Mouse (Mus musculus) limb, embryonic 13.5 days (tissue): ENCODE measurements around the gene Crygb. TPM values are rescaled to one million over a fixed set of nuclear protein-coding genes. Genes with fewer than 3 reads are reported as not detected.

Source experiments
- ATAC-seq: fragments of 200-750 bp; cut with Nextera tagmentation; 2 replicates; pipeline ENCODE4 v1.8.0; 2017; ENCODE audit warnings: low read depth, moderate number of reproducible peaks, moderate TSS enrichment; ENCODE audit not compliant: low FRiP score
- H3K27ac ChIP-seq: fragments of 300-500 bp; sonication (generic); 2 replicates; pipeline ENCODE4 v1.5.1; 2015; ENCODE audit warnings: inconsistent platforms, mild to moderate bottlenecking, moderate library complexity
- H3K27me3 ChIP-seq: fragments of 300-500 bp; sonication (generic); 2 replicates; pipeline ENCODE4 v1.6.1; 2015; ENCODE audit warnings: mild to moderate bottlenecking, inconsistent platforms
- H3K36me3 ChIP-seq: fragments of 300-500 bp; sonication (generic); 2 replicates; pipeline ENCODE4 v1.6.1; 2015; ENCODE audit warnings: inconsistent platforms, mild to moderate bottlenecking, moderate library complexity
- H3K4me1 ChIP-seq: fragments of 300-500 bp; sonication (generic); 2 replicates; pipeline ENCODE4 v1.6.1; 2015; ENCODE audit warnings: inconsistent platforms
- H3K4me2 ChIP-seq: fragments of 300-500 bp; sonication (generic); replicated peaks from 2 replicates; pipeline ENCODE4 v1.6.1; 2015; ENCODE audit warnings: inconsistent platforms, mild to moderate bottlenecking, moderate library complexity
- H3K4me3 ChIP-seq: fragments of 300-500 bp; sonication (generic); 2 replicates; pipeline ENCODE4 v1.5.1; 2015; ENCODE audit warnings: moderate library complexity, mild to moderate bottlenecking, inconsistent platforms
- H3K9ac ChIP-seq: fragments of 300-500 bp; sonication (generic); 2 replicates; pipeline ENCODE4 v1.6.1; 2015; ENCODE audit warnings: mild to moderate bottlenecking, inconsistent platforms
- H3K9me3 ChIP-seq: fragments of 300-500 bp; sonication (generic); 2 replicates; pipeline ENCODE4 v1.6.1; 2016; ENCODE audit warnings: inconsistent platforms
- WGBS: fragments of 180-500 bp; shearing (Covaris S2); methylation state at CpG from one replicate; pipeline ENCODE4 v1.1.7; 2015; 5-methylcytosine and 5-hydroxymethylcytosine counted together
- polyA plus RNA-seq: library from polyadenylated mRNA; unstranded; fragments of >200 nt; fragmentation: Nextera tagmentation; extraction: Ambion mirVana; gene quantifications from 2 replicates; pipeline ENCODE4 v1.2.1, GENCODE M21; 2015

Gene Crygb
- 0.33 TPM in 1 of 2 replicates, not detected in the other for polyA plus RNA-seq

DNA sequence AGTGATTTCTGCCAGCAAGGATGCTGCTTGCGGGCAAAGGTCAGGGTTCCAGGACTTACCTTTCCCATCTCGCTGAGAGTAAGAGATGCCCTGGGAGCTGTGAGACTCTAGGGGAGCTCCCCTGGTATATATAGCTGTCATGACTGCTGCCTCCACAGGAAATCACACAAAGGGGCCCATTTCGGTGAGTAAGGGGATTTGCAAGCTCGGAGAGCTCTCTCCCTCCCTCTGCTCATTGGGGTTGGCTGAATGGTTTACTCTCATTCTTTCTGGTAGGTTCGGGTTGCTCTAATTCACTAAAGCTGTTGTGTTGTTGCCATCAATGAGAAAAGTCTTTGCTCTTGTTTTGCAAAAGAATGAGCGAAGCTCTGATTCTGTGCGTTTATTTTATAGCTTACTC is at the start of gene Crygb:
Crygb (minus strand) TSS at position 101 of the 400 bp plus-strand sequence.
- H3K4me1 ChIP-seq: peaks cover 4% of the 10 kb centered on the region
- ATAC-seq: no peak
- H3K27me3 ChIP-seq: no peaks in the 10 kb centered on the region
- WGBS: 37% methylated on average over 7 of the region's 7 CpGs
- no peaks in the 10 kb centered on the region for H3K36me3 ChIP-seq
- no peaks in the 10 kb centered on the region for H3K9me3 ChIP-seq
- no peak within 1 kb of the TSS for H3K27ac ChIP-seq
- H3K9ac ChIP-seq: no peak within 1 kb of the TSS
- H3K4me3 ChIP-seq: no peak within 1 kb of the TSS
- H3K4me2 ChIP-seq: no peak within 1 kb of the TSS

DNA sequence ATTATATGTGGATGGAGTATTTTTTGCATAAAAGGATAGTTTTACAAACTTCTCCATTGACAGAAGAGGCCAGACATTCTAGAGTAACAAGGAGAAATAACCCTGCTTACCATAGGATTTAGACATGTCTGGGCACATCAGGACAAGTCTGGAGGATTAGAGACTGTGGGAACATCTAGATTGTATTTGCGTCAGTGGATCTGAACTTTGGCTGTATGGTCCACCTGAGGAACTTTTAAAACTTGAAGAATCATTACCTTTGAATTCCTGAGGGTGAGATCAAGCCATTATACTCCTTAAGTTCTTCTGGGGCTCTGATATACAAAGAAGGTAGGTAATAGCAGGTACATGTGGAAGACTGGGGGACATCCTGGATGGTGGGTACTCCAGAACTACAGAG is 49.6 kb upstream of the Crygb start:
- 84% methylated on average over 1 of the region's 1 CpGs for WGBS
- H3K27me3 ChIP-seq: no peaks in the 10 kb centered on the region
- H3K9me3 ChIP-seq: no peaks in the 10 kb centered on the region
- no peak for ATAC-seq
- no peak overlapping the region for H3K4me2 ChIP-seq
- no peak overlapping the region for H3K9ac ChIP-seq
- H3K4me3 ChIP-seq: no peak overlapping the region
- H3K4me1 ChIP-seq: no peaks in the 10 kb centered on the region
- no peak overlapping the region for H3K27ac ChIP-seq
- no peaks in the 10 kb centered on the region for H3K36me3 ChIP-seq

DNA sequence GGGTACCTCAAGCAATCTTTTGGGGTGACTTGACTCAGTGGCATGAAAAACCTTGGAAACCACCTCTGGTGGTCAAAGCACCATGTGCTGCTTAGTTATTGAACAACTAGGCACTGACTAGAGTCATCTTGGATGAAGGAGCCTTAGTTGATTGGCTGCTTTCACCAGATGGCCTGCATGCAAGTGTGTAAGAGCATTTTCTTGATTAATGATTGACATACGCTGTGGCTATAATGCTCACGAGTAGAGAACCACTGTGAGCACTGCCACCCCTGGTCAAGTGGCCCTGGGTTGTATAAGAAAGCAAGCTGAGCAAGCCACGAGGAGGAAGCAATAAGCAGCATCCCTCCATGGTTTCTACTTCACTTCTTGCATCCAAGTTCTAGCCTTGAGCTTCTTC is 48.1 kb upstream of the Crygb start:
- no peak overlapping the region for H3K27ac ChIP-seq
- H3K4me2 ChIP-seq: no peak overlapping the region
- ATAC-seq: no peak
- H3K36me3 ChIP-seq: no peaks in the 10 kb centered on the region
- H3K9me3 ChIP-seq: no peaks in the 10 kb centered on the region
- H3K9ac ChIP-seq: no peak overlapping the region
- no peaks in the 10 kb centered on the region for H3K4me1 ChIP-seq
- WGBS: 76% methylated on average over 3 of the region's 3 CpGs
- H3K4me3 ChIP-seq: no peak overlapping the region
- no peaks in the 10 kb centered on the region for H3K27me3 ChIP-seq

DNA sequence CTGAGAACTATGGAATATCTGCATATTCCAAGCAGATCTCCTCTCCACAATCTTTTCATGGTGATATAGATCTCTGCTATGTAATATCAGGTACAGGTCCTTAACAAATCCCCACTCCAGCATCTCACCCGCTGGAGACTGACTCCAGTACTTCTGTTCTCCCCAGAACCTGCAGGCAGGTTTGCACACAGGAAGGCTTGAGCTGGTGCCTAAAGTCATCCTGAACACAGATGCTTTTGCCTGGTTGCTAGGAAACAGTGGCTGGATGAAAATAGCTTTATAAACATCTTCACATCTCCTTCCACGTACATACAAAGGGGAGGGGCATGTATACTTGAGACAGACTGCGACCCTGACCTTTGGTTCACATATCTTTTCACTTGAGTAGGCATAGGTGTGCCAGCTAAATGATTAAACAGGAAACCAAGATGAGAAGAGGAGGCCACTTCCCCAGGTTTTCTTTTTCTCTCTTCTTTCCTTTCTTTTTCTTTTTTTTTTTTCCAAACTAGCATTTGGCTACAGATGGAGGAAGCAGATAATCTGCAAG is 47.6 kb upstream of the Crygb start:
- Histone ChIP-seq H3K36me3 (no peaks in the 10 kb centered on the region), H3K27me3 (no peaks in the 10 kb centered on the region), H3K4me2 (no peak overlapping the region), H3K27ac (no peak overlapping the region), H3K4me3 (no peak overlapping the region), H3K9ac (no peak overlapping the region), H3K9me3 (no peaks in the 10 kb centered on the region), H3K4me1 (no peaks in the 10 kb centered on the region)
- ATAC-seq: no peak
- 77% methylated on average over 3 of the region's 3 CpGs for WGBS

DNA sequence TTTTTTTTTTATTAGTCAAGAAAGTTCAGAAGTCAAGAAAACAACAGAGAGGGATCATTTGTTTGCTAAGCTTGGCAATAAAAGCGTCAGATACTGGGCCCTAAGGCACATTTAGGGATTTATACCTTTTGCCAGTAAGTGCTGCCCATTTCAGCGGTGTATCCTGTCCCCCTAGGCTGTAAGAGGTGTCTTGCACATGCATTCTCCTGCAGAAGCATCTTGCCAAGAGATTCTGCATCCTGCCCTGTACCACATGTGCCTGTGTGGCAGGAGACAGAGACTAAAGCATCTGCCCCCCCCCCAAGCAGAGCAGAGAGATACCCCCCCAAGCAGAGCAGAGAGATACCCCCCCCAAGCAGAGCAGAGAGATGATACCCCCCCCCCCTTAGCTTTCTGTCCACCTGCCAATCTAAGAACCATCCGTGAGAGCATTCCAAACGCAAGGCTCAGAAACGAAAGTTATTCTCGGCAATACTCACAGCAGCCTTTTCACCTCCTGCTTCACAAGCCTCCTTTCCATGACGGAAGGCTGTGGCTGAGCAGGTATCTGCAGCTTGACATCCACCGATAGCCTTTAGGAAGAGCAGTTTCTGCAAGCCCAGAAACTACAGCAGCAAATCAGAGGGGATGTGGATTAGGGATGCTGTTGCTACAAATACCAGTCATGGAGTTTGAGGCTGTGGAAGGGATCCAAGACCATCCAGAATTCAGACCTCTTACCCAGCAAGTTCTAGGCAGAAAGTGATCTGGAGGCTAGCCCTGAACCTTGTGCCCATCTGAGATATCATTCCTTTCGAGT is 40.7 kb upstream of the Crygb start, which contains the start of gene D630023F18Rik:
D630023F18Rik (minus strand) TSS at position 641 of the 799 bp plus-strand sequence.
- ATAC-seq: no peak
- H3K4me2 ChIP-seq: peak within 1 kb of the TSS; percentile 52
- H3K9ac ChIP-seq: no peak within 1 kb of the TSS
- 20% methylated on average over 9 of the region's 9 CpGs for WGBS
- no peaks in the 10 kb centered on the region for H3K4me1 ChIP-seq
- no peak within 1 kb of the TSS for H3K27ac ChIP-seq
- no peaks in the 10 kb centered on the region for H3K36me3 ChIP-seq
- H3K27me3 ChIP-seq: no peaks in the 10 kb centered on the region
- no peaks in the 10 kb centered on the region for H3K9me3 ChIP-seq
- peak within 1 kb of the TSS; percentile 7; the same call in 1 of the 2 replicates for H3K4me3 ChIP-seq

DNA sequence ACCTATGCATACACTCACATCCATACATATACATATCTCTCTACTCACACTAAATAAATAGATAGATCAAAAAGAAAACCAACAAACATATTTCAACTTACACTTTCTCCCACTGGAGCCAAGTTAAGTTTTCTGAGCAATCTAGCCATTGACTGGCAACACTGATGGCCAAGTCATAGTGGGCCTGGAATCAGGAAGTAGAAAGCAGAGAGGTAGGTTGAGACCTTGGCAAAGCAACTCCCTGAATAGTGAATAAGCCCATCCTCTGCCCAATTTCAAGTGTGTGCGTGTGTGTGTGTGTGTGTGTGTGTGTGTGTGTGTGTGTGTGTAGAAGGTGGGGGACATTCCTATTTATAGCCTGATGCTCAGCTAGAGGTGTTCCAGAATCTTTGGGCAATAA is 37.4 kb upstream of the Crygb start, which contains the start of gene Gm28845:
Gm28845 (minus strand) TSS at position 121 of the 400 bp plus-strand sequence.
- H3K36me3 ChIP-seq: no peaks in the 10 kb centered on the region
- H3K9me3 ChIP-seq: no peaks in the 10 kb centered on the region
- no peaks in the 10 kb centered on the region for H3K27me3 ChIP-seq
- H3K4me2 ChIP-seq: no peak within 1 kb of the TSS
- no peak within 1 kb of the TSS for H3K9ac ChIP-seq
- WGBS: 90% methylated on average over 1 of the region's 1 CpGs
- H3K4me3 ChIP-seq: no peak within 1 kb of the TSS
- no peak for ATAC-seq
- H3K27ac ChIP-seq: no peak within 1 kb of the TSS
- no peaks in the 10 kb centered on the region for H3K4me1 ChIP-seq

DNA sequence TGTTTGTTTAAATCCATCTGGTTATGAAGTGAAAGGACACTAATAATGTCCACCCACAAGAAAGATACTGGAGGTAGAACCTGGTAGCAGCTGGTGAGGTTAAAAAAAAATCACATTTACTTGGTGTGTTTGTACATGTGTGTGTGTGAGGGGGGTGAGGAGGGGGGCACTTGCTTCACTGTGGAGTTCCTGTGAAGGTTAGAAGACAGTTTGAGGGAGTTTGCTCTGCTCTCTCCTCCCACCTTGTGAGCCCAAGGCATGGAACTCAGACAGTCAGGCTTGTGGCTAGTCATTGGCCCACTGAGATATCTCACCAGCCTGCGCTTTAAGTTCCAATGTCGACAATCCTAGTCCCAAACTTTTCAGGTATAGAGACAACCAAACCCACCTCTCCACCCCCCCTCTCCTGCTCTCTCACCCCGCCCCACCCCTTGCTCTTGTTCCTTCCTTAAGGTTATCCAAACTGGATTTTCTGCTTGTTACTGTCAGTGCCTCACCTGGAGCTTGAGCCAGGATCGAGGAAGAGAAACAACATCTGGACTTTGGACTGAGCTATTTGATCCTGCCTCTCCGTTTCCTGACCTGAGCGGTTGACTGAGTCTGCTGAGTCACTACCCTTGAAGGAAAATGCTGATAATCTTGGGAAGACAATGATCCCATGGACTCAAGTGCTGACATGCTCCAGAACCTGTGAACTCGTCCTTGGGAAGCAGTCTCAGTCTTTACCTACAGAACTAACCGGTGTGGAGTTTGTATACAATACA is 36.2 kb upstream of the Crygb start:
- WGBS: 71% methylated on average over 8 of the region's 8 CpGs
- ATAC-seq: no peak
- H3K27me3 ChIP-seq: no peaks in the 10 kb centered on the region
- H3K4me2 ChIP-seq: no peak overlapping the region
- no peaks in the 10 kb centered on the region for H3K9me3 ChIP-seq
- H3K27ac ChIP-seq: no peak overlapping the region
- no peaks in the 10 kb centered on the region for H3K36me3 ChIP-seq
- H3K4me3 ChIP-seq: no peak overlapping the region
- H3K4me1 ChIP-seq: no peaks in the 10 kb centered on the region
- H3K9ac ChIP-seq: no peak overlapping the region

DNA sequence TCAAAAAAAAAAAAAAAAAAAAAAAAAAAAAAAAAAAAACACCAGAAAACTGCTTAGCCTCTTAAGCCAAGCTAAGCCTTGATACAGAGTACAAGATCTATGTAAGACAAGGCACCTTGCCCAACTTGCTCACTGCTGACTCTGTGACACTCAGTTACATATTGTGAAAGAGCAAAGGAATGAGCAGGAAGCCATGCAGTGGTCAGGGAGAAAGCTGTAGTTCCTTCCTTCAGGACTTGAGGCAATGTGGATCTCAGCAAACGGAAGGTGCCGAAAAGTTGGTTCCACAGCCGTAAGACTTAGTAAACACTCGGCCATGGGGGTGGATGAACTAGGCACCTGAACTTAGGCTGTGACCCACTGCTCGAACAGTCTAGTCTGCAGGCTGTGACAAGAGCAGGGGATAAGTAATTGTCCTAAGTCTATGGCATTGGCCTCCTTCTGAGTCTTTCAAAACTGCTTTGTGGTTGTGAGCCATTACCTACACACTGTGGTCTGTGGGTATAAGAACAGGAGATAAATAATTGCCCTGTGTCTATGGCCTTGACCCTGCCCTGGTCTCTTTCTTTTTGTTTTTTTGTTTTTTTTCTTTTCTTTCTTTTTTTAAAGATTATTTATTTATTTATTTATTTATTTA is 31.6 kb upstream of the Crygb start:
- no peaks in the 10 kb centered on the region for H3K27me3 ChIP-seq
- H3K9me3 ChIP-seq: no peaks in the 10 kb centered on the region
- H3K4me2 ChIP-seq: no peak overlapping the region
- H3K4me3 ChIP-seq: no peak overlapping the region
- no peaks in the 10 kb centered on the region for H3K4me1 ChIP-seq
- H3K36me3 ChIP-seq: no peaks in the 10 kb centered on the region
- no peak overlapping the region for H3K27ac ChIP-seq
- no peak for ATAC-seq
- 92% methylated on average over 5 of the region's 5 CpGs for WGBS
- H3K9ac ChIP-seq: no peak overlapping the region

DNA sequence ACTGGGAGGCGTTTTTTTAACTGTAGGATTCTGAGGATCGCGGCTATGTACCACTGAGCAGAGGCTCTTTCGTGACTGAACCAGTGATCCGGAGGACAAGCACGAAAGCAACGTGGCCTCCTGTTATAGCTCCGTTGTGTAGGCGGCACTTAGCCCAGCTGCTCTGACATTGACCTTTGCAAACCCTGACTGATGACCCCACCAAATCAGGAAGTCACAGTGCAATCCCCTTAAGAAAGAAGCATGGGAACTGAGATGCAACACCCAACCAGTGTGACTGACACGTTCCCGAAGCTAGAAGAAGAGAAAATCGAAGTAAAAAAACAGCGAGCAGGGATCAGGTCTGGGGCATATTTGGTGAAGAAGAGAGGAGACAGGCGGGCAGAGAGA is 30.7 kb upstream of the Crygb start:
- 70% methylated on average over 14 of the region's 14 CpGs for WGBS
- Histone ChIP-seq H3K27ac (no peak overlapping the region), H3K27me3 (no peaks in the 10 kb centered on the region), H3K4me1 (no peaks in the 10 kb centered on the region), H3K4me2 (peak overlapping the region; percentile 38), H3K4me3 (no peak overlapping the region), H3K9me3 (no peaks in the 10 kb centered on the region), H3K36me3 (no peaks in the 10 kb centered on the region), H3K9ac (no peak overlapping the region)
- no peak for ATAC-seq

DNA sequence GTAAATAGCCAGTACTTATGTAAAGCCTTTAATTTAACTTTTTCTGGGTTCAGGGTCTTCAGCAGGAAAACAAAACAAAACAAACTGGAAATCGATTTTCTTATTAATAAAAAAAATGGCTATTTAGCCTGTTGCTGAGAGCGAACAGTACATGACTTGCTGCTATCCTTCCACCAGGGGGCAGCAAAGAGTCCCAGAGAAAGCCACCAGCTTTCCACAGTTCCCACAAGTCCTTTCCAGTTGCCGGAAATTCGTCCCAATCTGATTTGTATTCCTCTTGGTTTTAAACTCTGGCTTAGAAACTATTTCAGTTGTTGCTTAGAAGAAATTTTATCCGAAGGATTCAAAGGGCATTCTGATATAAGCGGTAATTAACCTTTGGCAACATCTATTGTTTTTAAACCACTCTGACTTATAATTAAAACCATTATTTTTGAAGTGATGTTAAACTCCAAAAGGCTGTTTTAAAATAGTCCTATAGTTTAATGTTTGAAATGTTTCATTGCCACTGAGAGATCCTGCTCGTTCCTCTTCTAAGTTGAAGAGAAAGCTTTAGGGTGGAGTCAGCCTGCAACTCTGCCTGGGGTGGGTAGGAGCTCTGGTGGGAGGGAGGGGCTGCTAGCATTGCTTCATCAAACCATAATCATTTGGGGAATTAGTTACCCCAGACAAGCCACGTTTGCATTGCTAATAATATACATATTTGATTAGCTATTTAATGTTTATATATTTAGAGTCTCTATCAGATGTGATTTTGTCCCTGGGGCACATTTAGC is 30.1 kb upstream of the Crygb start:
- no peaks in the 10 kb centered on the region for H3K27me3 ChIP-seq
- H3K4me1 ChIP-seq: no peaks in the 10 kb centered on the region
- WGBS: 10% methylated on average over 8 of the region's 8 CpGs
- no peak overlapping the region for H3K4me3 ChIP-seq
- no peak overlapping the region for H3K9ac ChIP-seq
- peak; percentile 60; the same call in 1 of the 2 replicates for ATAC-seq
- peak overlapping the region; percentile 38 for H3K4me2 ChIP-seq
- H3K9me3 ChIP-seq: no peaks in the 10 kb centered on the region
- no peak overlapping the region for H3K27ac ChIP-seq
- no peaks in the 10 kb centered on the region for H3K36me3 ChIP-seq

DNA sequence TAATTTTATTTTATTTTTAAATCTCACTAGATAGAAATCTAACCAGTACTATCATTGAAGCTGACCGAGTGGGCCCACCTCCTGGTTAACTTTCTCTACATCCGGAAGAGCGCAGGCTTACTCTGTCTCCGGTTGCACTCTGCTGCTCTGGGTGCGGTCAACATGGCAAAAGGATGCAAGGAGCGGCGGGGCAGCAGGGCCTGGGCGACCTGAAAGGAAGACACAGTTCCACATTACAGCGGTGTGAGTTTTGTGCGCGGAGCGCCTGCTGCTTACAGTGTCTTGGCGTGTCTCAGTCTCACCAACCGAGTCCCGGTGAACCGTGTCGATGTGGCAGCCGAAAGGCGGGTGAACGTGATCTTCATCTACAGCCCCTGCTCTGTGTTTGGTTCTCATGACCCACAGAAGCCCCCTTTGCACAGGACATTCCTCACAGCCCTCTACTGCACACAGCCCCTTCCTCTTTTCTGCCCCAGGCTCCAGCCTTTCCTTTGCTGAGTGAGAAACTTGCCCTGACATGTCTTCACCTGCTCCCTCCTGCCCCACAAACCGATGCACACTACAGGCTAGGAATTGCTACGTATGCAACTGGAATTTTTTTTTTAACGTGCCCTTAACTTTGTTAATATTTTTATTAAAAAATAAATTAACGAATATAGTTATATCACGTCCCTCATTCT is 27.8 kb upstream of the Crygb start:
- no peak for ATAC-seq
- Histone ChIP-seq H3K4me3 (no peak overlapping the region), H3K9ac (no peak overlapping the region), H3K27ac (no peak overlapping the region), H3K4me1 (no peaks in the 10 kb centered on the region), H3K4me2 (no peak overlapping the region), H3K36me3 (no peaks in the 10 kb centered on the region), H3K9me3 (no peaks in the 10 kb centered on the region), H3K27me3 (no peaks in the 10 kb centered on the region)
- WGBS: 74% methylated on average over 25 of the region's 25 CpGs
